Mouse (Mus musculus) urinary bladder, postnatal 4 days (tissue): ENCODE measurements around the gene Plrg1.

Experiments used
- DNase-seq, 2 experiments: peaks; one replicate each; pipeline ENCODE4 v3.0.0; 2021 to 2022; ENCODE audit warnings: low spot score in 2 of 2

Gene Plrg1

GRCm38 (mm10) chr3:83055281-83056038 lies at the start of gene Plrg1:
Plrg1 (plus strand) TSS chr3:83055522.
- peak; percentile 98 to 100 for DNase-seq

- no peak for DNase-seq
Measured at GRCm38 (mm10) chr3:83007557-83007956, 47.8 kb upstream of the Plrg1 start, which contains the start of gene Fgg. Fgg (plus strand) TSS chr3:83007724.

- DNase-seq, result no peak
Measured at GRCm38 (mm10) chr3:83010291-83010690, 45.0 kb upstream of the Plrg1 start.

GRCm38 (mm10) chr3:83011136-83011535 lies 44.2 kb upstream of the Plrg1 start:
- DNase-seq, result no peak

GRCm38 (mm10) chr3:83011565-83011964 lies 43.8 kb upstream of the Plrg1 start:
- DNase-seq, result no peak

- DNase-seq, result no peak
Measured at GRCm38 (mm10) chr3:83012636-83013035, 42.7 kb upstream of the Plrg1 start.

GRCm38 (mm10) chr3:83013951-83014350 lies 41.4 kb upstream of the Plrg1 start:
- no peak for DNase-seq

GRCm38 (mm10) chr3:83016236-83016635 lies 39.1 kb upstream of the Plrg1 start:
- no peak for DNase-seq

GRCm38 (mm10) chr3:83020387-83020786 lies 34.9 kb upstream of the Plrg1 start:
- no peak for DNase-seq

GRCm38 (mm10) chr3:83021176-83021575 lies 34.1 kb upstream of the Plrg1 start:
- DNase-seq, result no peak

- no peak for DNase-seq
Measured at GRCm38 (mm10) chr3:83025036-83025435, 30.3 kb upstream of the Plrg1 start.

GRCm38 (mm10) chr3:83025475-83026301 lies 29.6 kb upstream of the Plrg1 start, which contains the start of gene Fga:
Fga (plus strand) TSS chr3:83026076.
- no peak for DNase-seq

GRCm38 (mm10) chr3:83027546-83028251 lies 27.6 kb upstream of the Plrg1 start:
- no peak for DNase-seq

GRCm38 (mm10) chr3:83030331-83030730 lies 25.0 kb upstream of the Plrg1 start:
- no peak for DNase-seq

- no peak for DNase-seq
Measured at GRCm38 (mm10) chr3:83032746-83033308, 22.5 kb upstream of the Plrg1 start.

GRCm38 (mm10) chr3:83033801-83034200 lies 21.5 kb upstream of the Plrg1 start:
- DNase-seq, result no peak

- DNase-seq, result no peak
Measured at GRCm38 (mm10) chr3:83038865-83039264, 16.5 kb upstream of the Plrg1 start.

- DNase-seq, result no peak
Measured at GRCm38 (mm10) chr3:83039666-83040065, 15.7 kb upstream of the Plrg1 start.

- no peak for DNase-seq
Measured at GRCm38 (mm10) chr3:83042451-83042850, 12.9 kb upstream of the Plrg1 start.

- DNase-seq, result no peak
Measured at GRCm38 (mm10) chr3:83046649-83047048, 8.7 kb upstream of the Plrg1 start.

GRCm38 (mm10) chr3:83049680-83050079 lies 5.6 kb upstream of the Plrg1 start, which contains the start of gene Fgb:
Fgb (minus strand) TSS chr3:83049863.
- no peak for DNase-seq

- DNase-seq, result no peak
Measured at GRCm38 (mm10) chr3:83050661-83051060, 4.7 kb upstream of the Plrg1 start.
